Mouse (Mus musculus) urinary bladder, postnatal 4 days (tissue): Measurements from ENCODE around the gene B3gnt4.
"Not testable (repeated sequence)": the region's sequence is repeated elsewhere in the genome, so short reads cannot be mapped to it uniquely, and the experiment has no call there.

Experiments used
- DNase-seq, 2 experiments: peaks; one replicate each; pipeline ENCODE4 v3.0.0; 2021 to 2022; ENCODE audit warnings: low spot score in 2 of 2

B3gnt4 gene

GRCm38 (mm10) chr5:123510160-123510559 lies at the start of gene B3gnt4:
Gene B3gnt4 (plus strand): TSS chr5:123510460.
- DNase-seq = no peak

GRCm38 (mm10) chr5:123461420-123461819 lies 48.8 kb upstream of the B3gnt4 start:
- no peak for DNase-seq

DNA sequence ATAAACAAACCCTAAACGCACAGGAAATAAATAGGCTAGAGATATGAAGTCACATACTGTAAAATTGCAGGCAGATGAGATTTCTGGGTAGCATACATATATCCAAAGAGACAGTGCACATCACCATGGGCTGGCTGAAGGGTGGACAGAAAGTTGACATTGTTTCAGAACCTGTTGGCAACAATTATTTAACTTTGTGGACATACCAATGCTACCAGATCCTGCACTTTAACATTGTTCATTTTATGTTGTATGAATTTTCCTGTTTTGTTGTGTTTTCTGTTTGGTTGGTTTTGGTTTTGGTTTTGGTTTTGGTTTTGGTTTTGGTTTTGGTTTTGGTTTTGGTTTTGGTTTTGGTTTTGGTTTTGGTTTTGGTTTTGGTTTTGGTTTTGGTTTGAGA lies 45.6 kb upstream of the B3gnt4 start:
- no peak for DNase-seq

DNA sequence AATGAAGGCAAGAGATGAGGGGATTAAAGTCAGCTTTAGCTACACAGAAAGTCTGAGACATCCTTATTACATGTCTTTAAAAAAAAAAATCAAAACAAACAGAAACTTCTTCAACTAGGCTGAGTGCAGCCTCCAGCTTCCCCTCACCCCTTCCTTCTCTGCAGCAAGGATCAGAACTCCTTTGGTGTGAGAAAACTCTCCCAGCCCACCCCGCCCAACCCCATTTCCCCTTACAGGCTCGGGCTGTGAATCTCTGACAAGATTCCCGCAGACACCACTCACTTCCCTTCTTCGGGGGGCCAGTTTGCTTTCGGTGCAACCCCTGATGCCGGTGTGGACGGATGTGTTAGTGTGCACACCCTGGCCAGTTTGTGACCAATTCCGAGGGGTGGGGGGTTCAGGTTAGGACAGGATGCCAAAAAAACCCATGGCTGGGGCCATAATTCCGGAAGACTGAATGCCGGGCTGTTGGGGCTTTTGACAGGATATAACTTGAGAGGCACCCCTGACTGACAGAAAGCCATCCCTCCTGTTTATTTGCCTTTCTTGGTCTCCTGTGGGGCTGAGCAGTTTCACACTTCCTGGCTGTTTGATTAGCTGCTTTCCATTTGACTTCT lies 39.4 kb upstream of the B3gnt4 start:
- DNase-seq = no peak

- DNase-seq = no peak
These were observed 36.4 kb upstream of the B3gnt4 start for GRCm38 (mm10) chr5:123473817-123474216.

GRCm38 (mm10) chr5:123487659-123488395 lies 22.4 kb upstream of the B3gnt4 start:
- DNase-seq = no peak

DNA sequence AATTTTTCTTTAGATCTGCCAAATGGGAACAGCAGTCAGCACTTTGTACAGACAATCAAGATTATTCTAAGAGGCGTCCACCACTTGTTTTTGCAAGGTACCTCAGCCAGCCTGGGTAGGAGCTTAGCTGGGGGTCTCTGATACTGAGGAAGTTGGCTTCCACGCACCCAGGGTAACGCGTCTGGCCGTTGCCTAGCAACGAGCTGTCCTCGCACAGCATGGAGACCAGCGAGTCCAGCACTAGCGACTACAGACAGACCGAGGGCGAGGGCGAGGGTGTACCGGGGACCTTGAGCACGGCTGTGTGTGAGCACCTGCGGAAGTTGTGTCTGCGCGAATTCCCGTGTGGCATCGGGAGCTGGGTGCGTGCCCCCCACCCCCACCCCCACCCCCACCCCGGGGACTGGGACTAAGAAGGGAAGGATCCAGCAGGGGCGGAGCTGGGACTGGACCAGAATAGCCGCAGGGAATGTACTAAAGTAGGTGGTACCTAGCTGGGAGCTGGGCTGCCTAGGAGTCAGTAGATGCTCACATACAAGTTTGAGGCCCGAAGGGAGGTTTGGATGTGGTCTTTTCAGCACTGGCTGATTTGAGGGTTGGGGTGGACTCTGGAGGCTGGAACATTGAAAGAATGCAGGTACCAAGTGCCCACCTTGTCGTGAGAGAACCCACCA lies 21.0 kb upstream of the B3gnt4 start, which contains the start of the genes Lrrc43 and Il31:
Lrrc43 (plus strand) TSS at position 194 of the 674 bp plus-strand sequence.
Il31 (minus strand) TSS at position 378 of the 674 bp plus-strand sequence.
- DNase-seq = no peak

GRCm38 (mm10) chr5:123489935-123490334 lies 20.3 kb upstream of the B3gnt4 start:
- no peak for DNase-seq

- DNase-seq = no peak
These were observed 10.5 kb upstream of the B3gnt4 start for GRCm38 (mm10) chr5:123499717-123500116.

DNA sequence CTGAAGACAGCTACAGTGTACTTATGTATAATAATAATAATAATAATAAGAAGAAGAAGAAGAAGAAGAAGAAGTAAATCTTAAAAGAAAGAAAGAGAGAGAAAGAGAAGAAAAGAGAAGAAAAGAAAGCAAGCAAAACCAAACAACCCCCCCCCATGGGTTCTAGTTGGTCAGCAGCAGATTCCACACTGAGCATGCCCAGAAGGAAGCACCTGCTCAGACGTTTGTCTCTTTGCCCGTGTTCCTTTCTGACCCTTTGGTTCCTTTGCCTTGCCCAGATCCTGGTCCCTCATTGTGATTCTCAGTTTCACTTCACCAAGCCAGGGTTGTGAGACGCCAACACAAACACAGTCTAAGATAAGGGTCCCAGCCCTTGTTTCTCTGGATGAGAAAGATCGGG lies 8.3 kb upstream of the B3gnt4 start:
- no peak for DNase-seq

- DNase-seq = peak; percentile 70 to 81
These were observed 2.1 kb upstream of the B3gnt4 start for GRCm38 (mm10) chr5:123507936-123508723.

DNA sequence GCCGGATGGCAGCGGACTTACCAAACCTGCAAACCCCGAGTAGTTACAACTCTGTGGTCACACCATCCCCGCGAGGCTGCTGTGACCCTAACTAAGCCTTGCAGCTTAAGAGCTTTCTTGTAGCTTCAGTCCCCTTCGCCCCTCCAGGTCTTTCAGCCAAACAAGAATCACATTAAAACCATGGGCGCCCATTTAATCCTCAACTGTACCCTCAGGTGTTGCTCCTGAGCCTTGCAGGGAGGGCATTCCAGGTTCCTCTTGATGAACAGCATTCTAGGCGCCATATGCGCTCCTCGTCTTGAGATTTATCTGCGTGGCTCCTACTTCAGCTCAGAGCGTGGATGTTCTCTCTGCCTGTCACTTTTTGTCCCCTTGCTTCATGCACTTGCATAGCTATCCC lies 1.3 kb upstream of the B3gnt4 start:
- no peak for DNase-seq

- not testable (repeated sequence) for DNase-seq
These were observed 1.2 kb downstream of the B3gnt4 start for GRCm38 (mm10) chr5:123511426-123511825.

DNA sequence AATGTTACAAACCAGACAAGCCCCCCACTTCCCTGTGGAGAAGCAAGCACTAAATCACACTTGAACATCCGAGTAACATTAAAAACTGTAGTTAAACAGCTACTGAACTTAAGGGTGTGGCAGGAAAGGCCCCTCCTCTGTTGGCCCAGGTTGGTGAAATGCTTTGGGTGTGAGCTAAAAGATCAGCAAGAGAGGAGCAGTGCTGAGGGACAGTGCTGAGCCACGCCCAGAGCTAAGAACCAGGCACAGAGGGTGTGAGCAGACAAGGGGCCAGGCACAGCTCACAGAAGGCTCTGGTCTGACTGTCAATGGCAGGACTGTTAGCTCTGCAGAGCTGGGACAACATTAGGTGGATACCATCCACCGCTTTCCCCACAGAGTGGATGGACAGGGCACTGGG lies 1.8 kb downstream of the B3gnt4 start:
- no peak for DNase-seq

DNA sequence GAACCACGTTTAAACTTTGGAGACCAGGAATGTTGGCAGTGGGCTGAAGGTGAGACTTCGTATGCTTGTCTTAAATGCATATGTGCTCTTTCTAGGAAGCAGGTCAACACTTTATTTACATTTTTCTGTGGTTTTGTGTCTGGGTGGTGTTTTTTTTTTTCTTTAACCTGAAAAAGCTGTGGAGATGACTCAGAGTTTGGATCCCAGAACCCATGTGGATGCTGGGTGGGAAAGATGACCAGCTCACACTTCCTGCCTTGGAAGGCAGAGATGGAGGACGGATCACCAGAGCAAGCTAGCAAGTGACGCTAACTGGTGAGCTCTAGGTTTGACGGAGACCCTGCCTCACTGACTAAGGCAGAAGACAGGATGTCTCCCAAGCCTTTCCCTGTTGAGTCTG lies 4.6 kb downstream of the B3gnt4 start:
- DNase-seq = no peak

DNA sequence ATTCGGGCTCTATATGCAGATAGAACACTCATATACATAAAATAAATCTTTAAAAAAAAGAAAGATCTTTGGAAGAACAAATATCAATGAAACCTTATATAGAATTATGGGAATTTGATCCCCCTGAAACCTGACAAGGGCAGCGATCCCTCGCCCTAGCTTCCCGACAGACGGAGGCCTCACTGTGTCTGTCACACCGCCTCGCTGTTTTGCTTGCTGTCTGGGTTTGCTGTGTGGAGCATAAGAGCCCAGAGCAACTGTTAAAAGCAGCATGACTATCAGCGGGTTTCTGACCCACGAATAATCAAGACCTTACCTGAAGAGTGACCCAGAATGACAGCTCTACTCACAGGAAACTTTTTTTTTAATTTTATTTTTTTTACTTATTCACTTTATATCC lies 10.4 kb downstream of the B3gnt4 start:
- DNase-seq = peak in 1 of 2 experiments; percentile 56

GRCm38 (mm10) chr5:123521621-123522020 lies 11.4 kb downstream of the B3gnt4 start:
- peak; percentile 7 to 16 for DNase-seq

DNA sequence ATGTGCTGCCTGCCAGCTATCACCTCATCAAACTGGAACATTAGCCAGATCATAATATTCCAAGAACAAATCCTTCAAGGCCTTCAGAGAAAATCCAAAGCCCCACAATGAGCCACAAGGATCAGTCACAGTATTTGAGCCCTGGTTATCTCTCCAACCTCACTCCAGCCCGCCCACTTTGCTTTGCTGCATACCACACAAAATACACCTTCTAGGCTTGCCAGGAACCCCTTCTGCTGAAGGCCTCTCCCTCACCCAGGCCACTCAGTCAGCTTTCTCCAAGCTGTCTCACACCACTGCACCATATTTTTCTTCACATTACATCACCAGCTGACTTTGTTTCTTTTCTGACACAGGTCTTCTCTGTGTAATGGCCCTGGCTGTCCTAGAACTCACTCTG lies 11.9 kb downstream of the B3gnt4 start:
- DNase-seq = peak; percentile 15 to 47

DNA sequence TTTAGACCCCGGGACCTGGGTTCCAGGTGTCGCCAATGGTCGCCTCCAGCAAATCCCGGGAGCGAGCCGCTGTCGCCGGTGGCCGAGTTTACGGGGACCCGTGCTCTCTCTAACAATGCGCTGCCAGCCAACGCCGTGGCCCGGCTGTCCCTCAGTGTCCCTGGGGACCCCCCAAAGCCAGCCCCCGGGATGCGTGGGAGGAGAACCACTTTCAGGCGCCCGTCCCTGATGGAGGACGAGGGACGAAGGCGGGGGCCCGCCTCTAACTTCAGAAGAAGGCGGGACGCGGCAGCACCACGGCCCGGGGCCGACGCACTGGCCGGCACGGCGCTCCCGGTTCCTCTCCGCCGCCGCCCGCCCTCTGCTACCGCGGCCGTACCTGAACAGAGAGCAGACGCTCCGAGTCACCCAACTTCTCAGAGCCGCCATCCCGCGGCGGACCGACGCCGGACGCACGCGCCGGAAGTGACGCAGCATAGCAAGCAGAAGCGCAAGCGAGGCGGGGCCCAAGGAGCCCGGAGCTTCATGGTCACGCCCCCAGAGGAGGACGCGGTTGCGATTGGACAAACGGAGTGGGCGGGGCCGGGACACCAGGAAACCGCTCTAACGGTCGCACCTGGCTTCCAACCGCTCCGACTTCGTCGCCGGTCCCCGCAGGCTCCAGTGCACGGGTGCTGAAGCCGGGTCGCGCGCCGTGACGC lies 13.6 kb downstream of the B3gnt4 start, which contains the start of gene Diablo:
Diablo (minus strand) TSS at position 485 of the 701 bp plus-strand sequence.
- DNase-seq = peak; percentile 95 to 98

GRCm38 (mm10) chr5:123524393-123524750 lies 14.1 kb downstream of the B3gnt4 start:
- no peak for DNase-seq

DNA sequence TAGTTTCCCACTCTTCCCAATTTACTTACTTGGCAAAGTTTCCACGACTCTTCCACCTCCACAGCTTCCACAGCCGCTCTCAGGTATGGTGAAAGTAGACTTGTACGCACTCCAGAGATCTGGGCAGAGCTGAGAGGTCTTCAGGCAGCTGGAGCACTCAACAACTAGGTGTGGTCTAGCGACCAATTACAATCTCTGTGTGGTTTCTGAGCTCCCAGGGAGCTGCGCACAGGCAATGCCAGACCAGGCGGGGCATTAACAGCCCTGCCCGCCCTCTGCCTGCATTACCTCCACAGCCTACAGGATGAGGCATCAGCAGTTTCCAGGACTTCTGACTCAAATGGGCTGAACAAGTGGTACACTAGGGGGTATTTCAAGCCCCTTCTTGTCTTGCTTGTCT lies 15.0 kb downstream of the B3gnt4 start, which contains the start of gene Gm49027:
Gm49027 (minus strand) TSS at position 208 of the 400 bp plus-strand sequence.
- DNase-seq = peak; percentile 11 to 19
